Comparison of ENCODE assay signal across 15 mouse cellular contexts in genomic region chr2:84428836-84429235, GRCm38 (mm10).
"Had no signal": no experiment of that assay in that cellular context is flagged by ENCODE, and none has a peak within 500 bp of the region (broad histone marks: within the 10 kb centered on the region; RNA-seq: fewer than 3 reads in every experiment).

No protein-coding gene starts in this region.

- H3K4me2 ChIP-seq: liver, embryonic 13.5 days; midbrain, embryonic 11.5 days; stomach, embryonic 15.5 days had no signal

- DNase-seq: kidney, adult 8-10 months; kidney, postnatal 36 days; liver; liver, embryonic 13.5 days; liver, postnatal 0 days; retina, postnatal 1 day; right cerebral cortex, postnatal 4 days; spleen, adult 18-20 months had no signal

- H3K9ac ChIP-seq: liver, embryonic 13.5 days; liver, postnatal 0 days; stomach, embryonic 15.5 days had no signal

- H3K4me1 ChIP-seq: stomach, embryonic 15.5 days had no signal

- H3K36me3 ChIP-seq: liver, embryonic 13.5 days; stomach, embryonic 15.5 days had no signal

- H3K27ac ChIP-seq: layer of hippocampus, adult 2 months; liver, embryonic 13.5 days; macrophage; stomach, embryonic 15.5 days had no signal

- H3K4me3 ChIP-seq: layer of hippocampus, adult 2 months; liver, embryonic 13.5 days; megakaryocyte, embryonic 14.5 days; stomach, embryonic 15.5 days had no signal

- ATAC-seq: intestine, embryonic 16.5 days; liver, postnatal 0 days; midbrain, embryonic 16.5 days had no signal

- H3K27me3 ChIP-seq: liver, embryonic 13.5 days; megakaryocyte, embryonic 14.5 days; stomach, embryonic 15.5 days had no signal

- H3K9me3 ChIP-seq: liver, embryonic 13.5 days; megakaryocyte, embryonic 14.5 days; stomach, embryonic 15.5 days had no signal
